ENCODE assay signal across 13 mouse cellular contexts in genomic region chr14:71241655-71242390, GRCm38 (mm10).
DNase-seq lines count a peak whose midpoint lies in the region; ATAC-seq lines count a peak whose summit lies in the region.
"Had no signal": no experiment of that assay in that cellular context is flagged by ENCODE, and none has a peak within 500 bp of the region (broad histone marks: within the 10 kb centered on the region; RNA-seq: fewer than 3 reads in every experiment).

No protein-coding gene starts in this region.

- intact Hi-C loops in left cerebral cortex, postnatal 25 days (cut with DNase I): no loop called here
- intact Hi-C loops in left cerebral cortex, postnatal 36 days (cut with DNase I): no loop called here

- no peaks in the 10 kb centered on the region for H3K27me3 ChIP-seq in embryonic facial prominence, embryonic 11.5 days (ENCODE audit: control insufficient read depth, insufficient read depth, low read length)
- no peaks in the 10 kb centered on the region for H3K27me3 ChIP-seq in hindbrain, embryonic 16.5 days (replicated peaks; ENCODE audit: control insufficient read depth, insufficient read depth, low read length)
- no peaks in the 10 kb centered on the region for H3K27me3 ChIP-seq in neural tube, embryonic 12.5 days (replicated peaks)
- H3K27me3 ChIP-seq: embryonic facial prominence, embryonic 12.5 days; liver, embryonic 13.5 days had no signal

- no peak overlapping the region for H3K9ac ChIP-seq in embryonic facial prominence, embryonic 11.5 days (replicated peaks; ENCODE audit: low read length)
- H3K9ac ChIP-seq in hindbrain, embryonic 16.5 days (ENCODE audit: low read depth, low read length): 0 out of 2 replicates have a peak overlapping the region, but pooled peaks have one; percentile 9
- no peak overlapping the region for H3K9ac ChIP-seq in neural tube, embryonic 12.5 days
- H3K9ac ChIP-seq: embryonic facial prominence, embryonic 12.5 days; liver, embryonic 13.5 days had no signal

- DNase-seq in left cerebral cortex, postnatal 25 days (ENCODE audit: low spot score in 2 of 2): peak; percentile 4 to 25
- DNase-seq in left cerebral cortex, postnatal 36 days (ENCODE audit: low spot score in 2 of 2): no peak
- DNase-seq in embryonic facial prominence, embryonic 11.5 days (ENCODE audit: low spot score): peak; percentile 30
- no peak for DNase-seq in urinary bladder, postnatal 10 days (ENCODE audit: low spot score)
- DNase-seq in adrenal gland, postnatal 4 days (ENCODE audit: low spot score in 2 of 2): no peak
- DNase-seq: adrenal gland, adult 8-10 months; liver, embryonic 13.5 days had no signal

- H3K36me3 ChIP-seq in embryonic facial prominence, embryonic 11.5 days (replicated peaks; ENCODE audit: control insufficient read depth, insufficient read depth, low read depth, low read length): no peaks in the 10 kb centered on the region
- H3K36me3 ChIP-seq in hindbrain, embryonic 16.5 days (ENCODE audit: control insufficient read depth, insufficient read depth, low read length): no peaks in the 10 kb centered on the region
- no peaks in the 10 kb centered on the region for H3K36me3 ChIP-seq in neural tube, embryonic 12.5 days
- H3K36me3 ChIP-seq: embryonic facial prominence, embryonic 12.5 days; heart, embryonic 10.5 days; liver, embryonic 13.5 days had no signal

- no peak overlapping the region for H3K4me3 ChIP-seq in embryonic facial prominence, embryonic 11.5 days (ENCODE audit: low read depth, low read length)
- H3K4me3 ChIP-seq in hindbrain, embryonic 16.5 days (ENCODE audit: low read length): no peak overlapping the region
- no peak overlapping the region for H3K4me3 ChIP-seq in neural tube, embryonic 12.5 days
- H3K4me3 ChIP-seq: embryonic facial prominence, embryonic 12.5 days; heart, embryonic 10.5 days; liver, embryonic 13.5 days had no signal

- no peaks in the 10 kb centered on the region for H3K4me1 ChIP-seq in embryonic facial prominence, embryonic 11.5 days (ENCODE audit: control insufficient read depth, insufficient read depth, low read length)
- peaks cover 11% of the 10 kb centered on the region for H3K4me1 ChIP-seq in hindbrain, embryonic 16.5 days (ENCODE audit: control insufficient read depth, insufficient read depth, low read depth, low read length)
- peaks cover 9% of the 10 kb centered on the region; the same call in 1 of the 2 replicates for H3K4me1 ChIP-seq in neural tube, embryonic 12.5 days
- H3K4me1 ChIP-seq: embryonic facial prominence, embryonic 12.5 days; heart, embryonic 10.5 days; liver, embryonic 13.5 days had no signal

- WGBS in embryonic facial prominence, embryonic 11.5 days: 28% methylated on average over 10 of the region's 10 CpGs
- WGBS in hindbrain, embryonic 16.5 days: 16% methylated on average over 10 of the region's 10 CpGs
- 17% methylated on average over 10 of the region's 10 CpGs for WGBS in neural tube, embryonic 12.5 days

- H3K27ac ChIP-seq in embryonic facial prominence, embryonic 11.5 days (replicated peaks; ENCODE audit: low read depth, low read length): no peak overlapping the region
- H3K27ac ChIP-seq in hindbrain, embryonic 16.5 days (ENCODE audit: low read depth, low read length): peak overlapping the region; percentile 66
- H3K27ac ChIP-seq in neural tube, embryonic 12.5 days: no peak overlapping the region
- H3K27ac ChIP-seq: embryonic facial prominence, embryonic 12.5 days; heart, embryonic 10.5 days; liver, embryonic 13.5 days; stomach, postnatal 0 days had no signal

- no peak overlapping the region for H3K4me2 ChIP-seq in embryonic facial prominence, embryonic 11.5 days (ENCODE audit: low read depth, low read length)
- H3K4me2 ChIP-seq in hindbrain, embryonic 16.5 days (ENCODE audit: low read length): no peak overlapping the region
- 0 out of 2 replicates have a peak overlapping the region, but pooled peaks have one; percentile 8 for H3K4me2 ChIP-seq in neural tube, embryonic 12.5 days (replicated peaks)
- H3K4me2 ChIP-seq: embryonic facial prominence, embryonic 12.5 days; liver, embryonic 13.5 days had no signal

- no peaks in the 10 kb centered on the region for H3K9me3 ChIP-seq in embryonic facial prominence, embryonic 11.5 days (replicated peaks; ENCODE audit: control insufficient read depth, low read length)
- H3K9me3 ChIP-seq in hindbrain, embryonic 16.5 days (ENCODE audit: control insufficient read depth, low read length): no peaks in the 10 kb centered on the region
- no peaks in the 10 kb centered on the region for H3K9me3 ChIP-seq in neural tube, embryonic 12.5 days
- H3K9me3 ChIP-seq: embryonic facial prominence, embryonic 12.5 days; heart, embryonic 10.5 days; liver, embryonic 13.5 days had no signal

- ATAC-seq in embryonic facial prominence, embryonic 11.5 days (replicated peaks; ENCODE audit: insufficient number of reproducible peaks, low FRiP score, low TSS enrichment, low read depth): peak; percentile 61; the same call in 1 of the 2 replicates
- peak; percentile 93 for ATAC-seq in hindbrain, embryonic 16.5 days
- peak; percentile 91 for ATAC-seq in neural tube, embryonic 12.5 days (ENCODE audit: low FRiP score, low read depth)
- ATAC-seq in inflammation-experienced regulatory T-cells, adult 6 months: no peak

Comparison
In these comparisons a context has a peak if more than half of its experiments do, and no peak if none do; other contexts are left out.
1. DNase-seq: peak in left cerebral cortex, postnatal 25 days (2 of 2) and embryonic facial prominence, embryonic 11.5 days (single experiment); none in left cerebral cortex, postnatal 36 days (0 of 2), urinary bladder, postnatal 10 days (single experiment) and adrenal gland, postnatal 4 days (0 of 2).